Mouse (Mus musculus) mature B cell (primary cell): ENCODE measurements at regions not wholly inside any gene's neighbourhood (a gene's known extent, or its start where the extent isn't known, plus 50 kb on each side); places are given as distances from the start of the nearest gene placed in this dataset.

Experiments
- in situ Hi-C: fragments of 300-500 bp; cut with MboI; formaldehyde crosslinking; loops from 2 replicates; pipeline ENCODE4 v1.14.3; 2019

- in situ Hi-C loops: no loop called here
Measured at GRCm38 (mm10) chr2:117968731-117969130, 142.9 kb upstream of the Thbs1 start.

GRCm38 (mm10) chr2:117970631-117971030 lies 141.0 kb upstream of the Thbs1 start:
- in situ Hi-C loops: no loop called here

GRCm38 (mm10) chr2:117977033-117977432 lies 134.6 kb upstream of the Thbs1 start:
- in situ Hi-C loops: no loop called here

GRCm38 (mm10) chr2:117980856-117981255 lies 130.8 kb upstream of the Thbs1 start:
- in situ Hi-C loops: no loop called here

- in situ Hi-C loops: no loop called here
Measured at GRCm38 (mm10) chr2:117984569-117984968, 127.1 kb upstream of the Thbs1 start.

GRCm38 (mm10) chr2:117987426-117988215 lies 124.1 kb upstream of the Thbs1 start:
- in situ Hi-C loops: no loop called here

- in situ Hi-C loops: no loop called here
Measured at GRCm38 (mm10) chr2:117988396-117989173, 123.1 kb upstream of the Thbs1 start.

GRCm38 (mm10) chr2:117989215-117989614 lies 122.5 kb upstream of the Thbs1 start:
- in situ Hi-C loops: no loop called here

- in situ Hi-C loops: no loop called here
Measured at GRCm38 (mm10) chr2:117996130-117997083, 115.3 kb upstream of the Thbs1 start.

- in situ Hi-C loops: no loop called here
Measured at GRCm38 (mm10) chr2:117999641-118000040, 112.0 kb upstream of the Thbs1 start.

- in situ Hi-C loops: no loop called here
Measured at GRCm38 (mm10) chr2:118004191-118004590, 107.5 kb upstream of the Thbs1 start.

- in situ Hi-C loops: no loop called here
Measured at GRCm38 (mm10) chr2:118007539-118008427, 103.9 kb upstream of the Thbs1 start.

- in situ Hi-C loops: no loop called here
Measured at GRCm38 (mm10) chr2:118011679-118012078, 100.0 kb upstream of the Thbs1 start.

GRCm38 (mm10) chr2:118012211-118012610 lies 99.5 kb upstream of the Thbs1 start:
- in situ Hi-C loops: no loop called here

GRCm38 (mm10) chr2:118013156-118013555 lies 98.5 kb upstream of the Thbs1 start:
- in situ Hi-C loops: no loop called here

- in situ Hi-C loops: no loop called here
Measured at GRCm38 (mm10) chr2:118015182-118015581, 96.5 kb upstream of the Thbs1 start.

GRCm38 (mm10) chr2:118025829-118026735 lies 85.6 kb upstream of the Thbs1 start:
- in situ Hi-C loops: no loop called here

GRCm38 (mm10) chr2:118028881-118029280 lies 82.8 kb upstream of the Thbs1 start:
- in situ Hi-C loops: no loop called here

- in situ Hi-C loops: no loop called here
Measured at GRCm38 (mm10) chr2:118029470-118030108, 82.1 kb upstream of the Thbs1 start.
